Mouse (Mus musculus) kidney, adult 8-10 months (tissue): Measurements from ENCODE around the gene Slc35e1.

ENCODE experiments used
- DNase-seq, 2 experiments: peaks; one replicate each; pipeline ENCODE4 v3.0.0; 2022

The Slc35e1 gene

GRCm38 (mm10) chr8:72491680-72492621 is at the start of gene Slc35e1:
Gene Slc35e1, minus strand, starts transcription at chr8:72492614.
- DNase-seq = peak in 1 of 2 experiments; percentile 23

DNA sequence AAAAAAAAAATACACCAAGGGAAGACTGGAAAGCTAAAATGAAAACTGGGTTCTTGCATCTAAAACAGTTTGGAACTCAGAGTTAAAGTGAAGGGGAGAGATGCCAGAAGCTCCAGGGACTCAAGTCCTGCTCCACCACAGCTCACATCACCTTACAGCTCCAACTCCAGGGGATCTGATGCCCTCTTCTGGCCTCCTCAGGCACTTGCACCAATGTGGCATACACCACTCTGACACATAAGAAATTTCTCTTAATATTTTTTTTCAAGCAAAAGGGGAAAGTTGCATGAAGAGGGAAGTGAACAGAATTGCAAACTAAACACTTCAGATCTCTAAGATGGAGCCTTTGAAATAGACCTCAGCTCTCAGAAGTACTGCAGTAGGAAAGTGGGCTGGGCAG is 46.8 kb upstream of the Slc35e1 start:
- DNase-seq = no peak

GRCm38 (mm10) chr8:72534888-72535287 is 42.5 kb upstream of the Slc35e1 start:
- DNase-seq = no peak

DNA sequence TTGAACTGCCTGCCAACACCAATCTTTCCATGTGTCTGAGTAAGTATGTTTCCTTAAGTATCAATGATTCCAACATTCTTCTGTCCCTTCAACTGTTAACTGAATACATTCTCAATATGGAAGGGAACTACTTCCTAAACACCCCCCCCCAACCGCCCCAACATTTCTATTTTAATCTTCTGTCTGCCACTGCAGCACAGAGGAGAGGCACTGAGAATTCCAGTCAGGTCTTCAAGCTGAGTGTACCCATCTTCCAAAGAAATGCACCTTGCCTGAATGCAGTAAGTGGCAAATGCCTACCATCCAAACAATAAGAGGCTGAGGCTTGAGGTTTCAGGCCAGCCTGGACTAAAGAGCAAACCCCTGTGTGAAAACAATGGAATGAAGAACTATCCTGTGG is 39.7 kb upstream of the Slc35e1 start:
- no peak for DNase-seq

DNA sequence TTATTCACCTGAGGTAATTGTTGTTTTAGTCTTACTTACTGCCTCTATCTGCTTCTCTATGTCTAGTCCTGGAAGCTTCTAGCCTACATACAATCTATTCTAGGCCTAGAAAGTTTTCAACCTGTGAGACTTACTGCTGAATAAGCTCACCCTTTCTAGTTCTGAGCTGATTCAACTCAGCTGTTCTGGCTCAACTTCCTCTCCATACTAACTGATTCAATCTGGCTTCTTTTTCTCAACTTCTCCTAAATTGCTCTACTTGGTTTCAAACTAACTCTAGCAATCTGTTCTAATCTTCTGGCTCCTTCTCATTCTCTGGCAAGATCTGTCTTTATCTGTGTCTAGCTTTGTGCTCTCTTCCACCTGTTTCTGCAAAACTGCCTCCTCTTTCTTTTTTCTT is 29.5 kb upstream of the Slc35e1 start:
- DNase-seq = no peak

GRCm38 (mm10) chr8:72517421-72517988 is 25.1 kb upstream of the Slc35e1 start:
- DNase-seq = no peak

DNA sequence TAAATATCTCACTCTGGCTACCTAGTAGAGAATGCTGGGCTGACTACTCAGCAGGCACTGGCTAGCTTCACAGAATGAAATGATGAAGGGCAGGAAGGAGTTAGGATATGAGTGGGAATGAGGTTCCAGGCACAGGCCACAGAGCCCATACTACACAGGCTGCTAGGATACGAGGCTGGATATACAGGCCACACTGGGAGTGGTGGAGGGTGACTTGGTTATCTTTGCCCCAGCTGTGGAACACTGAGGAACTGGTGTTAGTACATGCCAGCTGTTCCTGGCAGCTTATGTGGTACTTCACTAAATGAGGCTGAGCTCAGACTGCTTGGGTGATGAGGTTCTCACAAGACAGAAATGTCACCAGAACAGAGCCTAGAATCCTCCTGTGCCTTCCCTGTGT is 20.7 kb upstream of the Slc35e1 start:
- no peak for DNase-seq

GRCm38 (mm10) chr8:72512648-72513047 is 20.2 kb upstream of the Slc35e1 start:
- no peak for DNase-seq

DNA sequence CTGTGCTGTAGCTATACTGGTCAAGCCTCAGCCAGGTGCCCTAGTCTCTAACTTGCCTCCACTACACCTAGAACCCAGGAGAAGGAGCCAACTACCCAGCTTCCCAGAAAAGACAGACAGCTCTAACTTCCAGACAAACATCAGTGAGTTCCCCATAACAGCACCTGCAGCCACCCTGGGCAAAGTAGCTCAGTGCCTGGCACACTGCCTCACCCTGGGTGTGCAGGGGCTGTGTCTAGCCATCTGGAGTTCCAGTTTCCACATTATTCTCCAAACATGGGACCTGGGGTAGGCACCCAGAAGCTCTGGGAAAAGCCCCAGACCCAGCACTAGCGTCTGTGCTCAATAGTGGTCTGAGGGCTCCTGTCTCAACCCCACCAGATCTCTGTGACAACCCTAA is 15.1 kb upstream of the Slc35e1 start:
- no peak for DNase-seq

DNA sequence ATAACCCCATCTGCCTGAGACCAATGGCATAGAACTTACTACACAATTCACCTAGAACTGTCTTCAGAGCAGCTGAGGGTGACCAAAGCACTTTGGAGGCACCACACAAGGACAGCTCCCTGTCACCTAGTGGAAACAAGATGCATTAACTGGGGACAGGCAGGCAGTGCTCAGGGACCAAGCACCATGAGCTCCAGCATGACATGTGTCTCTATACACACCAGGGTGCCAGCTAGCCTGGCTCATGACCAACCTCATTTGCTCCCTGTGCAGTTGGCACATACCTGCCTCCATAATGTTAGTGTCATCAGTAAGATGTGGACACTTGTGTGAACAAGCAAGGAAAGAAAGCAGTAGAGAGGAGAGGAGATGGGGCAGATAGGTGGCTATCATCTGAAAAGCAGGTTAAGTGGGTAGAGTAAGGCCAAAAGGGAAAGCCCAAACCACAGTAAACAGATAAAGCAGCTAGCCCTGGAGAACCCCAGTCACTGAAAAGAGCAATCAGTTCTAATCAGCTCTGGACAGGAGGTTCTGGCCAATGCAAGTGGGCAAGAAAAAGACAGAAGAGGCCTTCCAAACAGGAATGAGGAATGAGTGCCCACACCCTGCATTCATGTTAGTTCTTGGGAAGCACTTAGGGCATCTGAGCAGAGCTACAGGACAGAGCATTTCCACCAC is 12.4 kb upstream of the Slc35e1 start:
- DNase-seq = no peak

- no peak for DNase-seq
These were observed 11.7 kb upstream of the Slc35e1 start for GRCm38 (mm10) chr8:72504137-72504536.

DNA sequence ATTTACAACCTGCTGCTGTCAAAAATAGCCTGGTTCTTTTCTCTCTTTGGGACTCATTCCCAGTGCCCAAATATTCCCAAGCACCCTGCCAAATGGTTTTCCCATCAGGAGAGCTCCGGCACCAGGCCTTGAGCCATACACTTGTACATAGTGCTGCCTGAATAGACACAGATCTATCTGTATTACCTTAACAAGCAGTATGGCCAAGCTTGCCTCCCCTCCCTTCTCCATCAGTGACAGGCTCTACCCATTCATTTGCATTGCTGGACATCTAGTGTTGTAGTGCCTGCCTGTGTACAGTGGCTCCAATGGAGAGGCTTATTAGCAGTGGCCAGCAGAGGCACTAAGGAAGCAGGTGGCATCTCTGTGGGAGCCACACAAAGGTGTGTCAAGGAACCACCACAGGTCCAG is 8.1 kb upstream of the Slc35e1 start:
- no peak for DNase-seq

DNA sequence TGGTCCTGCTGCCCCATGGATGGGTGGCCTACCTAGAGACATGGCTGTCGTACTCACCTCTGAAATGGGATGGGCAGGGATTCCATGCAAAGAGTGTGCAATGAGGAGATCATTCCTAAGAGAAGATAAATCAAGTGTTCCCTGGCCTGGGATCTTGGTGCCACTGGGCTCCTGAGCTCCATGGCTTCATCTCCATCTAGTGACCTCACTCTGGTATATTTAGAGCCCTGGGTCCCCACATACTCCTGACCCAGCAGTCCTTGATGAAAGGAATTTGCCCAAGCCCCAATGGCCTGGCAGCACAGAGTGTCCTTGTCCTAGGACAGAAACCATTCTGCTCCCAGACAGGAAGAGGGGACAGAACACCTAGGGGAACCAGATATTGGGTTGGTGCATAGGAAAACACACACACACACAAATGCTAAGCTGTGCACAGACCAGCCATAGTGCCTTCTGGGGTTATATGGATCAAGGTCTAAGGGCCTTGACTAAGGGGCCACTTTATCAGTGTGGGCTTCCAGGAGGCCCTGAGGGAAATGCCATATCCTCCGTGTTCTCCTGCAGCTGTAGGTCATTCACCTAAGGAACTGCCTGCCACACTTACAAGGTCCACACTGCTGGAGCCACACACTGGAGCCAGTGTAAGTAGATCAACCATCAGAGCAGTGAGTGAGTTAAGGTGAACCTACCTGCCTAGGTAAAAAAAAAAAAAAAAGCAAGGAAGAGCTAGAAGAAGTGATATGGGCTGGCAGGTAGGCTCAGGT is 7.3 kb upstream of the Slc35e1 start:
- DNase-seq = no peak

DNA sequence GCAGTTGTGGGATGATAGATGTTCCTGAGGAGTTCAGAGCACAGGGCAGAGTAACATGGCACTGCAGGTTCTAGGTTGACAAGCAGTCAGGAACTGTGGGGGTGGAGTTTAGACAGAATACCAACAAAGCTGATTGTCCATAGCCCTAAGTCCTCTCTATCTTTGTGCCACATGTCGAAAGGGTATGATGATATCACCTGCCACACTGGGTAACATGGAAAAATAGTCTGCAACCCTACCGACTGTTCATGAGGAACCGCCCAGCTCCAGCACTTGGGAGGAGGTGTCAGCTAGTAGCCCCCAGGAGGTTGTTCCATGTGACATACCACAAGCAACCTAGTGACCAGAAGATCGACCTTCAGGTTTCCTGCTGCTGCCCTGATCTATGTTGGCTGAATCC is 6.1 kb upstream of the Slc35e1 start:
- DNase-seq = no peak

DNA sequence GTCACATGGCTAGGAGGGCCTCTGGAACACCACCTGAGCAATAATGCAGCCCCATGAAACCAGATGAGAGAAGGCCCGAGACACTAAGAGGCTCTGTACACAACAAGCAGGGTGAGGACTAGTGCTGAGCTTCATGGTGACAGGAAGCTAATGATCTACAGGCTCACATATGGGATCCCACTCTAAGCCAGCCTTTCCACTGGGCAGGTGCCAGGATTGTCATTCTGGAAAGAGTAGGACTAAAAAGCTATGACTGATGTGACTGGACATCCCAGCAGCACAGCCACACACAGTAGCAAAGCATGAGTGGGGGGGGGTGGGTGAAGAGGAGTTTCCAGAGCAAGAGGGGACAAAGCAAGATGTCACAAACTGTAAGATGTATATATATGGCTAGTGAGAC is 5.5 kb upstream of the Slc35e1 start:
- no peak for DNase-seq

GRCm38 (mm10) chr8:72496217-72496616 is 3.8 kb upstream of the Slc35e1 start:
- DNase-seq = no peak

GRCm38 (mm10) chr8:72495411-72496111 is 3.1 kb upstream of the Slc35e1 start:
- peak; percentile 28 to 36 for DNase-seq

- no peak for DNase-seq
These were observed 967 bp upstream of the Slc35e1 start for GRCm38 (mm10) chr8:72493381-72493780.

- DNase-seq = peak; percentile 99
These were observed 238 bp upstream of the Slc35e1 start for GRCm38 (mm10) chr8:72492622-72493081.

GRCm38 (mm10) chr8:72491017-72491416 is 1.4 kb downstream of the Slc35e1 start:
- peak in 1 of 2 experiments; percentile 23 for DNase-seq

DNA sequence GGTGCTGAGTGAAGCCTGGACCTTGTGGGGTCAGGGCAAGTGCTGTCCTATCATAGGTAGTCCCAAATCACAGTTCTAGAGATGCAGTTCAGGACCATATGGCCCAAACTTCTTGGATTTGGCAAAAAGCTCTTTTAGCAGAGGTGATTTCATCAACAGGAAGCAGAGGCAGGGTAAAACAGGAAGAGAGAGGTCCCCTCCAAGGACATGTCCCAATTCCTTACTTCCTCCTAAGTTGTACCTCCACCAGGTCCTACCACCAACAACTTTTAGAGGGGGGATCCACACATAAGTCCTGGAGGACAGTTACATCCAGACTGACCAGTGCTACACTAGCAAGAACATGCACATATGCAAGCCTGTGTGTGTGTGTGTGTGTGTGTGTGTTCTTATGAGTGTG is 5.4 kb downstream of the Slc35e1 start:
- DNase-seq = no peak
